Mouse (Mus musculus) c-Kit-positive CD71-positive TER-119-positive erythroid progenitor cells, embryonic 14.5 days (primary cell): ENCODE results near the gene Kctd17.

ENCODE experiments used
- DNase-seq: peaks from one replicate; pipeline ENCODE4 v3.0.0-alpha.2; 2013; ENCODE audit warnings: low spot score

The Kctd17 gene

GRCm38 (mm10) chr15:78481448-78482000 is 53.2 kb downstream of the Kctd17 start:
- DNase-seq: no peak

- no peak for DNase-seq
These were observed 54.2 kb downstream of the Kctd17 start for GRCm38 (mm10) chr15:78482518-78482917.

DNA sequence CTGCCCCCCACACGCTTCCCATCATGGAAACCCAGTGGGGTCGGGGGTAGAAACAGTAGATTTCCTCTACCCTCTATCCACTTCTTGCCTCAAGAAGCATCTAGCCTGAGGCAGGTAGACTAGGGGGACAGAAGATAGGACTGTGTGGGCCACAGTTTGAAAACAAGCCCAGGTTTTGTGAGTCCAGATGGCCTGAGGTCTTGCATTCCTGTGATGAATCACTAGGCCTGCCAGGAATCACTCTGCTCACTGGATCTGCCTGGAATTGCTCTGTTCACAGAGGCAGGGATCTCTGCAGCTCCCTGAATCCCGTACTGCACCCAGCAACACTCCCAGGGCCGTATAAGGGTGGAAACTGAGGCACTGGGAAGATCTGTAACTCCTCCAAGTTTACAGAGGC is 54.9 kb downstream of the Kctd17 start:
- no peak for DNase-seq

DNA sequence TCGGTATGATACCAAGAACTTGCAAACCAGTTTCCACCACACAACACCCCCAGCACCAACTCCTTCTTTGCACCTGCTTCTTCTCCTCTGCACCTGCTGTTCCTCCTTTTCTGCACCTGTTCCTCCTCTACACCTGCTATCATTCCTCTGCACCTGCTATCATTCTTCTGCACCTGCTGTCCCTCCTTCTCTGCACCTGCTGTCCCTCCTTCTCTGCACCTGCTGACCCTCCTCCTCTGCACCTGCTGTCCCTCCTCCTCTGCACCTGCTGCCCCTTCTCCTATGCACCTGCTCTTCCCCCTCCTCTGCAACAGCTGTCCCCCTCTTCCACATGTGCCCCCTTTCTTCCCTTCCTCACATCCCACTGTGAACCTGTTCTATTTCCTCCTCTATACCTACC is 58.2 kb downstream of the Kctd17 start:
- DNase-seq: no peak

- DNase-seq: no peak
These were observed 58.7 kb downstream of the Kctd17 start for GRCm38 (mm10) chr15:78487066-78487465.
